8 mouse cellular contexts compared by ENCODE assay signal in the genomic region with DNA sequence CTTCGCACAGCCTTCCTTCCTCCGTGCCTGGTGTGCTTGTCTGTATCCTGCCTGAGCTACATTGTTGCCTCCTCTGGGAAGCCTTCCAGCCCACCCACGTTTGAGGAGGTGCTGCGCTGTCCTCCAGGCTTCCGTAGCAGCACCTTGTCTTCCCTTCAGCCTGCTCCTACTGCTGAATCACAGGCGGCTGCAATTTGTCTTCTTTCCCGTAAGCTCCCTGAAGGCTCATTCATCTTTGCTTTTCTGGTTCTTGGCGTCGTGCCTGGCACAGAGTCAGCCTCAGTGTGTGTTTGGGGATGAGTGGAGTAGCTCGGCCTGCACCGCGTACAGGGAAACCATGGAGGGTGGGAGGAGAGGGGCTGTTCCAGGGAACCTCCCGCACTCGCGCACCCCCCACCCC. TPM values are rescaled to one million over a fixed set of nuclear protein-coding genes. Genes with fewer than 3 reads are reported as not detected.
DNase-seq lines count a peak whose midpoint lies in the region; ATAC-seq and TF ChIP-seq lines count a peak whose summit lies in the region.

No protein-coding gene starts in this region.

- H3K9me3 ChIP-seq in liver, embryonic 12.5 days (replicated peaks), result no peaks in the 10 kb centered on the region
- no peaks in the 10 kb centered on the region for H3K9me3 ChIP-seq in liver, postnatal 0 days (ENCODE audit: low read length)

- peaks cover 18% of the 10 kb centered on the region for H3K4me1 ChIP-seq in liver, embryonic 12.5 days
- peaks cover 38% of the 10 kb centered on the region for H3K4me1 ChIP-seq in olfactory bulb, adult 2 months (ENCODE audit: control insufficient read depth, insufficient read depth, low read length)
- H3K4me1 ChIP-seq in liver, postnatal 0 days (ENCODE audit: insufficient read depth), result peaks cover 9% of the 10 kb centered on the region

- no peak for TF ChIP-seq POLR2A in olfactory bulb, adult 2 months (IDR thresholded peaks at IDR 0.05; ENCODE audit: insufficient read depth, low read depth, low read length)

- ATAC-seq in cerebellum, adult (ENCODE audit: insufficient number of reproducible peaks, low FRiP score, low TSS enrichment), result no peak
- ATAC-seq in liver, embryonic 12.5 days, result no peak
- no peak for ATAC-seq in liver, postnatal 0 days

- H3K27me3 ChIP-seq in liver, embryonic 12.5 days (replicated peaks), result peaks cover 70% of the 10 kb centered on the region
- H3K27me3 ChIP-seq in liver, postnatal 0 days (ENCODE audit: insufficient read depth, low read length), result peaks cover 16% of the 10 kb centered on the region

- no peak overlapping the region for H3K9ac ChIP-seq in liver, embryonic 12.5 days
- no peak overlapping the region for H3K9ac ChIP-seq in liver, postnatal 0 days (replicated peaks)

- no peak overlapping the region for H3K4me3 ChIP-seq in liver, embryonic 12.5 days
- H3K4me3 ChIP-seq in olfactory bulb, adult 2 months (ENCODE audit: insufficient read depth, low read depth, low read length), result peak overlapping the region; percentile 23
- H3K4me3 ChIP-seq in liver, postnatal 0 days (ENCODE audit: low read depth, low read length), result no peak overlapping the region

- H3K36me3 ChIP-seq in liver, embryonic 12.5 days, result no peaks in the 10 kb centered on the region
- no peaks in the 10 kb centered on the region for H3K36me3 ChIP-seq in liver, postnatal 0 days (replicated peaks; ENCODE audit: insufficient read depth, low read length)

- TF ChIP-seq EP300 in liver, postnatal 0 days (IDR thresholded peaks at IDR 0.05; ENCODE audit: low read depth), result no peak

- no peak overlapping the region for H3K4me2 ChIP-seq in liver, embryonic 12.5 days
- no peak overlapping the region for H3K4me2 ChIP-seq in liver, postnatal 0 days (ENCODE audit: low read depth, low read length)

- H3K27ac ChIP-seq in liver, embryonic 12.5 days, result no peak overlapping the region
- no peak overlapping the region for H3K27ac ChIP-seq in olfactory bulb, adult 2 months (ENCODE audit: insufficient read depth, low read depth, low read length)
- no peak overlapping the region for H3K27ac ChIP-seq in liver, postnatal 0 days (ENCODE audit: low read depth)

- peak; percentile 64 for DNase-seq in cerebellum, adult 11-12 months
- DNase-seq in liver, result peak; percentile 46
- DNase-seq in fat pad, adult 2 months (ENCODE audit: extremely low read depth, low read depth, low spot score), result peak; percentile 36
- DNase-seq in urinary bladder, postnatal 25 days (ENCODE audit: low spot score), result no peak
- no peak for DNase-seq in liver, postnatal 0 days

- no peak for TF ChIP-seq CTCF in olfactory bulb, adult 2 months (IDR thresholded peaks at IDR 0.05; ENCODE audit: insufficient read depth, low read depth, low read length)
- TF ChIP-seq CTCF in liver, postnatal 0 days (IDR thresholded peaks at IDR 0.05; ENCODE audit: low read depth), result no peak

- WGBS in liver, embryonic 12.5 days (ENCODE audit: insufficient replicate concordance), result 19% methylated on average over 15 of the region's 15 CpGs
- 9% methylated on average over 15 of the region's 15 CpGs for WGBS in olfactory bulb, adult 2 months
- 32% methylated on average over 15 of the region's 15 CpGs for WGBS in liver, postnatal 0 days (ENCODE audit: insufficient replicate concordance)

RNA-seq across cellular contexts. Expression of a gene that starts 12.4 kb away (rescaled TPM):
- polyA plus RNA-seq in liver, embryonic 12.5 days (2016; fragmentation: Nextera tagmentation; extraction: Ambion mirVana), result not detected in 2 replicates
- polyA plus RNA-seq in olfactory bulb, adult 2 months (2012; ENCODE audit: insufficient read depth, insufficient read length, low replicate concordance, missing spikeins), result not detected in 2 replicates
- polyA plus RNA-seq in liver, postnatal 0 days (2015; fragmentation: Nextera tagmentation; extraction: Ambion mirVana), result not detected in 2 replicates

RNA-seq across cellular contexts. Expression of a gene that starts 31.0 kb away (rescaled TPM):
- polyA plus RNA-seq in liver, embryonic 12.5 days (2016; fragmentation: Nextera tagmentation; extraction: Ambion mirVana), result 18.0 and 19.2 TPM in 2 replicates
- polyA plus RNA-seq in olfactory bulb, adult 2 months (2012; ENCODE audit: insufficient read depth, insufficient read length, low replicate concordance, missing spikeins), result 112 TPM in 1 of 2 replicates, not detected in the other
- 4.4 and 4.7 TPM in 2 replicates for polyA plus RNA-seq in liver, postnatal 0 days (2015; fragmentation: Nextera tagmentation; extraction: Ambion mirVana)

RNA-seq across cellular contexts. Expression of a gene that starts 43.3 kb away (rescaled TPM):
- polyA plus RNA-seq in liver, embryonic 12.5 days (2016; fragmentation: Nextera tagmentation; extraction: Ambion mirVana), result not detected in 2 replicates
- polyA plus RNA-seq in olfactory bulb, adult 2 months (2012; ENCODE audit: insufficient read depth, insufficient read length, low replicate concordance, missing spikeins), result not detected in 2 replicates
- not detected in 2 replicates for polyA plus RNA-seq in liver, postnatal 0 days (2015; fragmentation: Nextera tagmentation; extraction: Ambion mirVana)

Comparison
In these comparisons a context has a peak if more than half of its experiments do, and no peak if none do; other contexts are left out.
1. DNase-seq: peak in cerebellum, adult 11-12 months (single experiment), liver (single experiment) and fat pad, adult 2 months (single experiment); none in urinary bladder, postnatal 25 days (single experiment) and liver, postnatal 0 days (single experiment).